Mouse (Mus musculus) midbrain, embryonic 11.5 days (tissue): ENCODE measurements at regions not wholly inside any gene's neighbourhood (a gene's known extent, or its start where the extent isn't known, plus 50 kb on each side); places are given as distances from the start of the nearest gene placed in this dataset.
A peak's percentile ranks its signal among the peaks of the same experiment; 100 is the strongest.

Source experiments
- ATAC-seq: fragments of 200-750 bp; cut with Nextera tagmentation; 2 replicates; pipeline ENCODE4 v1.8.0; 2017; ENCODE audit warnings: moderate TSS enrichment, moderate library complexity; ENCODE audit not compliant: low FRiP score
- DNase-seq: peaks from one replicate; pipeline ENCODE4 v3.0.0; 2015; ENCODE audit warnings: low spot score; ENCODE audit errors: missing footprints
- H3K27ac ChIP-seq: fragments of 300-500 bp; sonication (generic); 2 replicates; pipeline ENCODE4 v1.5.1; 2014; ENCODE audit warnings: low read depth, low read length
- H3K27me3 ChIP-seq: fragments of 300-500 bp; sonication (generic); 2 replicates; pipeline ENCODE4 v1.6.1; 2014; ENCODE audit warnings: mild to moderate bottlenecking, low read length, moderate library complexity, mixed read lengths; ENCODE audit not compliant: control insufficient read depth, insufficient read depth
- H3K36me3 ChIP-seq: fragments of 300-500 bp; sonication (generic); 2 replicates; pipeline ENCODE4 v1.6.1; 2014; ENCODE audit warnings: mild to moderate bottlenecking, low read length, moderate library complexity, mixed read lengths; ENCODE audit not compliant: control insufficient read depth, insufficient read depth
- H3K4me1 ChIP-seq: fragments of 300-500 bp; sonication (generic); 2 replicates; pipeline ENCODE4 v1.6.1; 2014; ENCODE audit warnings: low read length; ENCODE audit not compliant: control insufficient read depth, insufficient read depth
- H3K4me2 ChIP-seq: fragments of 300-500 bp; sonication (generic); 2 replicates; pipeline ENCODE4 v1.6.1; 2014; ENCODE audit warnings: mild to moderate bottlenecking, moderate library complexity
- H3K4me3 ChIP-seq: fragments of 300-500 bp; sonication (generic); 2 replicates; pipeline ENCODE4 v1.5.1; 2014; ENCODE audit warnings: low read depth, low read length
- H3K9ac ChIP-seq: fragments of 300-500 bp; sonication (generic); 2 replicates; pipeline ENCODE4 v1.6.1; 2014; ENCODE audit warnings: low read length
- H3K9me3 ChIP-seq: fragments of 300-500 bp; sonication (generic); 2 replicates; pipeline ENCODE4 v1.6.1; 2016; ENCODE audit warnings: low read length; ENCODE audit not compliant: control insufficient read depth
- WGBS: fragments of 180-500 bp; shearing (Covaris S2); extraction: QIAGEN DNeasy Blood & Tissue Kit; methylation state at CpG from one replicate; pipeline ENCODE4 v1.1.7; 2014; 5-methylcytosine and 5-hydroxymethylcytosine counted together

DNA sequence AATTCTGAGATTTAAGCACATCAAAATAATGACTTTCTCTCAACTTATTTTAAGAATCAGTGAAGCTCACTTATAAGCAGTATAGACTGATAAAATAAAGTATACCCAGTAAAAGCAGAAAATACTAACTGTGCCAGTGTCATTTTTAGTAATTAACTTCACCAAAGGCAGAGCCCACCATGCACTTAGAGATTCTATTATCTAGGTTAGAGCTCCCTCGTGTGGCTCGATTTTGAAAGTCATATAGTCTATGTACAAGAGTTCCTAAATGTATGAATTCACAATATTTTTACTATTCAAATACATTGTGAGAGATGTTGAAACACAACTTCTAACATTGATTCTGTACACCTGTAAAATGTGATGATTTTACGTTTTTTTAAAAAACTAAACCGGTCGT is 589.3 kb downstream of the Kcnj3 start:
- no peaks in the 10 kb centered on the region for H3K27me3 ChIP-seq
- no peak overlapping the region for H3K9ac ChIP-seq
- H3K4me2 ChIP-seq, result no peak overlapping the region
- no peak overlapping the region for H3K4me3 ChIP-seq
- H3K9me3 ChIP-seq, result no peaks in the 10 kb centered on the region
- ATAC-seq, result peak; percentile 89
- whole genome bisulfite sequencing, result 7% methylated on average over 5 of the region's 5 CpGs
- no peak overlapping the region for H3K27ac ChIP-seq
- no peaks in the 10 kb centered on the region for H3K36me3 ChIP-seq
- peak; percentile 98 for DNase-seq
- no peaks in the 10 kb centered on the region for H3K4me1 ChIP-seq

DNA sequence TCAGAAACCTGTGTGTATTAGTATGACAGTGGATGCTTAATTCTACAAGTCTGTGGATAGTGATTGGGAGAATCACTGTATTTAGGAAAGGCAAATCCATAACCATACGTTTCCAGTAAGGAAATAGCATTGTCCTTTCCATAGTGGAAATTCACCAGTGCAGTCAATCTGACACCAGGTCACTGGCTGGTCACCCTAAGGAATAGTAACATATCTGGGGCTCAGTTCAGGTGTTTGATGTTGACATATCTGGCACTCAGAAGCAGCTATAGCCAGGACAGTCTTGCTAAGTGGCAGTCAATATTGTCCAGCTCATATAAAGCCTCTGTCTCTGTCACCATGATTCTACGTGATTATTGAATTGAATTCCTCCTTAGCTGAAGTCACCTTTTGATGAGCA is 593.2 kb downstream of the Kcnj3 start:
- peak; percentile 65 for DNase-seq
- H3K4me2 ChIP-seq, result no peak overlapping the region
- H3K9ac ChIP-seq, result no peak overlapping the region
- H3K27ac ChIP-seq, result no peak overlapping the region
- 87% methylated on average over 2 of the region's 2 CpGs for WGBS
- no peaks in the 10 kb centered on the region for H3K36me3 ChIP-seq
- H3K4me1 ChIP-seq, result no peaks in the 10 kb centered on the region
- no peaks in the 10 kb centered on the region for H3K9me3 ChIP-seq
- ATAC-seq, result no peak
- H3K4me3 ChIP-seq, result no peak overlapping the region
- no peaks in the 10 kb centered on the region for H3K27me3 ChIP-seq
